Mouse (Mus musculus) midbrain, postnatal 0 days (tissue): ENCODE measurements at regions not wholly inside any gene's neighbourhood (a gene's known extent, or its start where the extent isn't known, plus 50 kb on each side); places are given as distances from the start of the nearest gene placed in this dataset.

ENCODE experiments used
- ATAC-seq: fragments of 200-750 bp; cut with Nextera tagmentation; 2 replicates; pipeline ENCODE4 v1.8.0; 2017; ENCODE audit warnings: moderate number of reproducible peaks, mild to moderate bottlenecking, moderate TSS enrichment, moderate library complexity; ENCODE audit not compliant: low FRiP score
- DNase-seq: peaks from one replicate; pipeline ENCODE4 v3.0.0-alpha.2; 2015; ENCODE audit warnings: low spot score
- H3K27ac ChIP-seq: fragments of 300-500 bp; sonication (generic); 2 replicates; pipeline ENCODE4 v1.5.1; 2014; ENCODE audit warnings: low read depth, mild to moderate bottlenecking, low read length, mixed read lengths
- H3K27me3 ChIP-seq: fragments of 300-500 bp; sonication (generic); 2 replicates; pipeline ENCODE4 v1.6.1; 2014; ENCODE audit warnings: low read length, control low read depth, mixed read lengths; ENCODE audit not compliant: insufficient read depth
- H3K36me3 ChIP-seq: fragments of 300-500 bp; sonication (generic); 2 replicates; pipeline ENCODE4 v1.6.1; 2014; ENCODE audit warnings: low read length, control low read depth, mixed read lengths; ENCODE audit not compliant: insufficient read depth
- H3K4me1 ChIP-seq: fragments of 300-500 bp; sonication (generic); 2 replicates; pipeline ENCODE4 v1.6.1; 2014; ENCODE audit warnings: mild to moderate bottlenecking, control low read depth, antibody characterized with exemption, low read length, mixed read lengths; ENCODE audit not compliant: insufficient read depth
- H3K4me2 ChIP-seq: fragments of 300-500 bp; sonication (generic); 2 replicates; pipeline ENCODE4 v1.6.1; 2014; ENCODE audit warnings: low read depth, mild to moderate bottlenecking, low read length, mixed read lengths; ENCODE audit not compliant: poor library complexity, severe bottlenecking
- H3K4me3 ChIP-seq: fragments of 300-500 bp; sonication (generic); 2 replicates; pipeline ENCODE4 v1.5.1; 2014; ENCODE audit warnings: low read depth, mild to moderate bottlenecking, low read length, moderate library complexity
- H3K9ac ChIP-seq: fragments of 300-500 bp; sonication (generic); replicated peaks from 2 replicates; pipeline ENCODE4 v1.6.1; 2014; ENCODE audit warnings: mild to moderate bottlenecking, low read length, moderate library complexity, mixed read lengths; ENCODE audit not compliant: poor library complexity, severe bottlenecking
- H3K9me3 ChIP-seq: fragments of 300-500 bp; sonication (generic); 2 replicates; pipeline ENCODE4 v1.6.1; 2016; ENCODE audit warnings: low read length, control low read depth
- CTCF ChIP-seq: IDR thresholded peaks from 2 replicates; pipeline ENCODE4 v1.5.1; 2016; ENCODE audit warnings: antibody characterized with exemption, mild to moderate bottlenecking
- WGBS: fragments of 180-500 bp; shearing (Covaris S2); extraction: QIAGEN DNeasy Blood & Tissue Kit; methylation state at CpG from one replicate; pipeline ENCODE4 v1.1.7; 2014; 5-methylcytosine and 5-hydroxymethylcytosine counted together

DNA sequence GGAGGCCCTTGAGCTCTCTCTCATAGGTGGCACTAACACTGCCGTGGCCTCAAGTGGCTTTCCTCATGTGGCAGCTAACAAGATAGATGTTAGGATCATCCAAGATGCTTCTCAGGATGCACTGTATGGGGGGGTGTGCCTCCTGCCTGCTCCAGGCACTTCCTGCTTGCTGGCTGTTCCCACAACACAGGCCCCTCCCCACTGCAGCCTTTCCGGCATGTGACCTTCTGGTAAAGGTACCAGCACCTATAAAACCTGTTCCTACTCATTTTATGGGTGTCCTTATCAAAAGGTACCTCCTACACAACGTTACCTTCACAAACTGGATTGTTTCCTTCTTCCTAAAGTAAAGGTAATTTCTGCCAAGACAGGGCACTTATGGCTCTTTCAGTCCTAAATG, 222.1 kb upstream of the Shh start:
- no peaks in the 10 kb centered on the region for H3K9me3 ChIP-seq
- no peak overlapping the region for H3K4me2 ChIP-seq
- no peak overlapping the region for H3K4me3 ChIP-seq
- ATAC-seq = no peak
- H3K4me1 ChIP-seq = no peaks in the 10 kb centered on the region
- no peak overlapping the region for H3K9ac ChIP-seq
- TF ChIP-seq CTCF = no peak
- H3K27me3 ChIP-seq = no peaks in the 10 kb centered on the region
- no peaks in the 10 kb centered on the region for H3K36me3 ChIP-seq
- H3K27ac ChIP-seq = no peak overlapping the region
- 88% methylated on average over 3 of the region's 3 CpGs for WGBS
- no peak for DNase-seq

DNA sequence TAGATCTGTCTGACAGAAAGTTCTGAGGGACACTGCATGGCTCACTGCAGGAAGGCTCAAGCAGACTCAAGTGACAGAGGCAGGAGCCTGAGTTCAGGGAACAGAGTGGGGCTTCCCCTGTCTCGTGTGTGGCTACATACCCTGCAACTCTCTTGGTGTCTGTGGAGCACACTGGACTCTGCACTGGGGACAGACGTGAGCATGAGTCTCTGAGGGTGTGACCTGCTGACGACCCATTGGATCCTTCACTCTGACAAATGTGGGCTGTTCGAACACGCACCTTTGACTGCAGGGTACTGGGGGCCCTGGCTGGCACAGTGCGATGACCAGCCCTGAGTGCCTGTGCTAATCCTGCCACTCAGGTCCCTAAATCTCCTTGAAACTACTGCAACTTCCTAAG, 215.8 kb upstream of the Shh start:
- no peak for TF ChIP-seq CTCF
- H3K4me1 ChIP-seq = peaks cover 4% of the 10 kb centered on the region; the same call in 1 of the 2 replicates
- H3K27ac ChIP-seq = no peak overlapping the region
- H3K9me3 ChIP-seq = no peaks in the 10 kb centered on the region
- no peak overlapping the region for H3K4me2 ChIP-seq
- H3K27me3 ChIP-seq = no peaks in the 10 kb centered on the region
- H3K36me3 ChIP-seq = no peaks in the 10 kb centered on the region
- no peak for DNase-seq
- no peak overlapping the region for H3K4me3 ChIP-seq
- 84% methylated on average over 6 of the region's 6 CpGs for WGBS
- no peak for ATAC-seq
- H3K9ac ChIP-seq = no peak overlapping the region

DNA sequence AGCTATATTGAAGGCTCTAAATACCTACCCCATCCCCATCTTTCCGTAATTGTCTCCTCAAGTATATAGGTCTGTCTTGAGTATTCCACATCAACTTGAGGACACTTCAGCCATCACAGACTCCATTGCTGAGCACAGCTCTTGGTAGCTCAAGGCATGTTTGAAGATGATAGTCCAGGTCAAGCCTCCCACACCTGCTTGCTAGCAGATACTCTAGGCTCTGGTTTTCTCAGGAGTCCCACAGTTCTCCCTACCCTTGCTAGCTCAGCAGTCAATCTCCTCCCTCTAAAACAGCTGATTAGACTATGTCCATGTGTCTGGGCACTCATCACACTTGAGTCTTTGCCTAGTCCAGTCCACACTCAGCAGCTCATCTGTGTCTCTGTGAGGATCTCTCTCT, 213.3 kb upstream of the Shh start:
- Histone ChIP-seq H3K27me3 (no peaks in the 10 kb centered on the region), H3K4me3 (no peak overlapping the region), H3K27ac (no peak overlapping the region), H3K9me3 (no peaks in the 10 kb centered on the region), H3K4me1 (peaks cover 4% of the 10 kb centered on the region; the same call in 1 of the 2 replicates), H3K4me2 (no peak overlapping the region), H3K36me3 (no peaks in the 10 kb centered on the region), H3K9ac (no peak overlapping the region)
- ATAC-seq = no peak
- WGBS = 93% methylated on average over 1 of the region's 1 CpGs
- no peak for DNase-seq
- TF ChIP-seq CTCF = no peak

DNA sequence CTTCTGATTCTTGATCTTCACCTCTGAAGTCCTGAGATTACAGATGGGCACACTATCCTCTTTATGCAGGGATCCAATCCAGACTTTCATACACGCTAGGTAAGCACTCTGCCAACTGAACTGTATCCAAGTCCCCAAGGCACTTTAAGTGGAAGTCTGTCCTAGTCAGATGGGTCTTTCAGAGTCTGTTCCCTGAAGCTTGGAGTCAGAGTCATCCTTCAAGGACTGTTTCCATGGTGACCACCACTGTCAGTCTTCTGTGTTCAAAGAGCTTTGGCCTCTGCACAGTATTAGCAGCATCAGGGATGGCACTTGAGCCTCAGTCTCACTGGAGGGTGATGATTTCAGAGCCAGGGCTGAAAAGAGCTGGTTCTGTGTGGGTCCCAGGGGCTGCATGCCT, 212.7 kb upstream of the Shh start:
- Histone ChIP-seq H3K4me3 (no peak overlapping the region), H3K36me3 (no peaks in the 10 kb centered on the region)
- 69% methylated on average over 1 of the region's 1 CpGs for WGBS

DNA sequence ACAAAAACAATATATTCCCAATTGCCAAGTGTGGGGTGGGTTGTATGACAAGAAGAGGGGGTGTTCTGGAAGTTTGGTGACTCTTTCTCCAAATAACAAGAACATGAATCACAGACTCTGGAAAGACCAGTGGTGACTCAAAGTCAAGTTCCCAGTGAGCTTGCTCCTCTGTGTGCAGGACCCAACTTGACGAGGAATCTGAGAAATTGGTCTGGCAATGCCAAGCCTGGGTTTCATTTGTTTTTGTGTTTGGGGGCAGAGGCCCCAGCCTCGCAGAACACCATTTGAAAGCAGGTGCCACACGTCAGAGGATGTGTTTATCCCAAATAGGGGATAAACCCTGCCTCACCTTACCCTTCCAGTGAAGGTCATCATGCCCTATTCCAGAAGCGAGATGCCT, 163.1 kb upstream of the Shh start:
- no peak overlapping the region for H3K4me2 ChIP-seq
- no peaks in the 10 kb centered on the region for H3K27me3 ChIP-seq
- no peak overlapping the region for H3K27ac ChIP-seq
- H3K9ac ChIP-seq = no peak overlapping the region
- H3K4me1 ChIP-seq = no peaks in the 10 kb centered on the region
- TF ChIP-seq CTCF = no peak
- H3K9me3 ChIP-seq = no peaks in the 10 kb centered on the region
- 88% methylated on average over 4 of the region's 4 CpGs for WGBS
- H3K4me3 ChIP-seq = no peak overlapping the region
- ATAC-seq = no peak
- DNase-seq = no peak
- H3K36me3 ChIP-seq = no peaks in the 10 kb centered on the region

More for the DNA sequence above, 212.7 kb upstream of the Shh start:
- H3K4me1 ChIP-seq = peaks cover 4% of the 10 kb centered on the region; the same call in 1 of the 2 replicates
- no peak overlapping the region for H3K9ac ChIP-seq
- TF ChIP-seq CTCF = no peak
- DNase-seq = peak; percentile 86
- no peak overlapping the region for H3K4me2 ChIP-seq
- peak; percentile 78 for ATAC-seq
- no peaks in the 10 kb centered on the region for H3K9me3 ChIP-seq
- H3K27ac ChIP-seq = no peak overlapping the region
- H3K27me3 ChIP-seq = no peaks in the 10 kb centered on the region

DNA sequence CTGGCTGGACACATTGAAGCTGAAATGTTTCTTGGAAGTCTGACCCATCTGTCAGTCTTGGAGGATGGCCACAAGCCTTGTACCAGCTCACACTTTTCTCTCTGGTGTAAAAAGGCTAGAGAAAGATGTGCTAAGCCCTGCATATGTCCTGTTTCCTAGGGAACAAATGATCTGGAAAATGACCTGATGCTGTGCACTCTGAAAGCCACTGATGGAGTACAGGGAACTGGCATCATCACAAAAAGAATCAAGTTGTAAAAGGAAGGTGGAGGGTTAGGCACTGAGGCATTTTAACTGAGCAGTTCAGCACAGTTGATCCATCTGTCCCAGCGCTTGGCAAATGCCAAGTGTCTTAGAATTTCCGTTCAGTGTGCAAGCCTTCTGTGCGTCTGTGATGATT, 144.8 kb upstream of the Shh start:
- no peak for TF ChIP-seq CTCF
- no peaks in the 10 kb centered on the region for H3K36me3 ChIP-seq
- ATAC-seq (no peak), DNase-seq (peak; percentile 78)
- no peak overlapping the region for H3K4me2 ChIP-seq
- no peaks in the 10 kb centered on the region for H3K9me3 ChIP-seq
- H3K27me3 ChIP-seq = no peaks in the 10 kb centered on the region
- no peak overlapping the region for H3K4me3 ChIP-seq
- 86% methylated on average over 3 of the region's 3 CpGs for WGBS
- H3K4me1 ChIP-seq = no peaks in the 10 kb centered on the region
- H3K9ac ChIP-seq = no peak overlapping the region
- H3K27ac ChIP-seq = no peak overlapping the region
